Mouse (Mus musculus) erythroblast, embryonic 14.5 days (primary cell): ENCODE measurements around the gene Synpo2. TPM values are rescaled to one million over a fixed set of nuclear protein-coding genes. Genes with fewer than 3 reads are reported as not detected.

Experiments used
- H3K27me3 ChIP-seq: 2 replicates; pipeline ENCODE4 v1.6.1; 2012; ENCODE audit warnings: inconsistent platforms; ENCODE audit not compliant: control insufficient read depth
- H3K36me3 ChIP-seq: 2 replicates; pipeline ENCODE4 v1.6.1; 2012; ENCODE audit warnings: mild to moderate bottlenecking, inconsistent platforms; ENCODE audit not compliant: control insufficient read depth
- H3K4me1 ChIP-seq: 2 replicates; pipeline ENCODE4 v1.6.1; 2012; ENCODE audit warnings: inconsistent platforms; ENCODE audit not compliant: control insufficient read depth
- H3K4me3 ChIP-seq: replicated peaks from 2 replicates; pipeline ENCODE3; 2012; ENCODE audit warnings: moderate library complexity, mild to moderate bottlenecking, inconsistent platforms
- H3K9me3 ChIP-seq: 2 replicates; pipeline ENCODE4 v1.6.1; 2012; ENCODE audit warnings: low read length, inconsistent platforms, mixed read lengths; ENCODE audit not compliant: control insufficient read depth
- GATA1 ChIP-seq: IDR thresholded peaks from 2 replicates; pipeline ENCODE4 v1.6.1; 2012; ENCODE audit warnings: low read length, inconsistent platforms, mixed read lengths
- TAL1 ChIP-seq: IDR thresholded peaks from 3 replicates; pipeline ENCODE4 v1.6.1; 2012; ENCODE audit warnings: low read length, inconsistent platforms, mixed read lengths
- polyA plus RNA-seq: library from polyadenylated mRNA; stranded (reverse); fragments of >175 nt; gene quantifications from 2 replicates; pipeline ENCODE4 v1.2.3, GENCODE M21; 2012

Synpo2 gene
- polyA plus RNA-seq, 1 experiment, result not detected

GRCm38 (mm10) chr3:123149380-123150162 is 86.4 kb downstream of the Synpo2 start:
- H3K36me3 ChIP-seq, result no peaks in the 10 kb centered on the region
- TF ChIP-seq TAL1, result no peak
- TF ChIP-seq GATA1, result no peak

GRCm38 (mm10) chr3:123148641-123149040 is 87.3 kb downstream of the Synpo2 start:
- TF ChIP-seq GATA1 (no peak), TAL1 (no peak)
- Histone ChIP-seq H3K4me3 (no peak overlapping the region), H3K36me3 (no peaks in the 10 kb centered on the region), H3K27me3 (no peaks in the 10 kb centered on the region), H3K4me1 (no peaks in the 10 kb centered on the region), H3K9me3 (no peaks in the 10 kb centered on the region)

More at GRCm38 (mm10) chr3:123149380-123150162, 86.4 kb downstream of the Synpo2 start:
- no peaks in the 10 kb centered on the region for H3K9me3 ChIP-seq
- H3K4me1 ChIP-seq, result no peaks in the 10 kb centered on the region
- H3K4me3 ChIP-seq, result no peak overlapping the region
- H3K27me3 ChIP-seq, result no peaks in the 10 kb centered on the region

GRCm38 (mm10) chr3:123146557-123146956 is 89.4 kb downstream of the Synpo2 start:
- TF ChIP-seq TAL1 (no peak), GATA1 (no peak)
- H3K27me3 ChIP-seq, result no peaks in the 10 kb centered on the region
- H3K4me1 ChIP-seq, result no peaks in the 10 kb centered on the region

GRCm38 (mm10) chr3:123145942-123146341 is 90.0 kb downstream of the Synpo2 start:
- no peaks in the 10 kb centered on the region for H3K27me3 ChIP-seq
- no peaks in the 10 kb centered on the region for H3K36me3 ChIP-seq
- TF ChIP-seq TAL1 (no peak), GATA1 (no peak)
- no peaks in the 10 kb centered on the region for H3K9me3 ChIP-seq
- no peaks in the 10 kb centered on the region for H3K4me1 ChIP-seq
- H3K4me3 ChIP-seq, result no peak overlapping the region

More at GRCm38 (mm10) chr3:123146557-123146956, 89.4 kb downstream of the Synpo2 start:
- Histone ChIP-seq H3K4me3 (no peak overlapping the region), H3K9me3 (no peaks in the 10 kb centered on the region), H3K36me3 (no peaks in the 10 kb centered on the region)

- no peaks in the 10 kb centered on the region for H3K9me3 ChIP-seq
- no peaks in the 10 kb centered on the region for H3K4me1 ChIP-seq
- no peaks in the 10 kb centered on the region for H3K27me3 ChIP-seq
- no peaks in the 10 kb centered on the region for H3K36me3 ChIP-seq
- H3K4me3 ChIP-seq, result no peak overlapping the region
- TF ChIP-seq TAL1, result no peak
- no peak for TF ChIP-seq GATA1
Observed at GRCm38 (mm10) chr3:123143412-123143811, 92.5 kb downstream of the Synpo2 start.

GRCm38 (mm10) chr3:123142298-123142697 is 93.7 kb downstream of the Synpo2 start:
- TF ChIP-seq GATA1, result no peak
- TF ChIP-seq TAL1, result no peak
- no peaks in the 10 kb centered on the region for H3K36me3 ChIP-seq
- H3K4me1 ChIP-seq, result no peaks in the 10 kb centered on the region

GRCm38 (mm10) chr3:123141069-123141468 is 94.9 kb downstream of the Synpo2 start:
- no peaks in the 10 kb centered on the region for H3K9me3 ChIP-seq
- no peak overlapping the region for H3K4me3 ChIP-seq
- no peaks in the 10 kb centered on the region for H3K27me3 ChIP-seq
- no peaks in the 10 kb centered on the region for H3K36me3 ChIP-seq
- TF ChIP-seq GATA1, result no peak
- H3K4me1 ChIP-seq, result no peaks in the 10 kb centered on the region

More at GRCm38 (mm10) chr3:123142298-123142697, 93.7 kb downstream of the Synpo2 start:
- no peaks in the 10 kb centered on the region for H3K9me3 ChIP-seq
- H3K27me3 ChIP-seq, result no peaks in the 10 kb centered on the region
- no peak overlapping the region for H3K4me3 ChIP-seq

GRCm38 (mm10) chr3:123140134-123140533 is 95.8 kb downstream of the Synpo2 start:
- Histone ChIP-seq H3K27me3 (no peaks in the 10 kb centered on the region), H3K9me3 (no peaks in the 10 kb centered on the region), H3K4me3 (no peak overlapping the region), H3K4me1 (no peaks in the 10 kb centered on the region), H3K36me3 (no peaks in the 10 kb centered on the region)
- TF ChIP-seq TAL1, result no peak
- no peak for TF ChIP-seq GATA1

GRCm38 (mm10) chr3:123139619-123140018 is 96.3 kb downstream of the Synpo2 start:
- no peak overlapping the region for H3K4me3 ChIP-seq
- no peaks in the 10 kb centered on the region for H3K4me1 ChIP-seq
- no peaks in the 10 kb centered on the region for H3K9me3 ChIP-seq
- TF ChIP-seq TAL1 (no peak), GATA1 (no peak)
- no peaks in the 10 kb centered on the region for H3K27me3 ChIP-seq
- no peaks in the 10 kb centered on the region for H3K36me3 ChIP-seq
